Mouse (Mus musculus) layer of hippocampus, postnatal 25 days (tissue): ENCODE data around the gene Gm49336. TPM values are rescaled to one million over a fixed set of nuclear protein-coding genes. Genes with fewer than 3 reads are reported as not detected.
A peak's percentile ranks its signal among the peaks of the same experiment; 100 is the strongest.

Experiments used
- DNase-seq, 2 experiments: peaks; one replicate each; pipeline ENCODE4 v3.0.0; 2022; ENCODE audit warnings: mixed read lengths in 2 of 2, low spot score in 1 of 2; ENCODE audit errors: extremely low spot score in 1 of 2
- total RNA-seq, 2 experiments: library from RNA; stranded (reverse); gene quantifications; 2 replicates each; pipeline ENCODE4 v1.2.3; 2021

Gm49336 gene
- 10 to 100 TPM; 66.7 to 71.0 TPM for total RNA-seq

DNA sequence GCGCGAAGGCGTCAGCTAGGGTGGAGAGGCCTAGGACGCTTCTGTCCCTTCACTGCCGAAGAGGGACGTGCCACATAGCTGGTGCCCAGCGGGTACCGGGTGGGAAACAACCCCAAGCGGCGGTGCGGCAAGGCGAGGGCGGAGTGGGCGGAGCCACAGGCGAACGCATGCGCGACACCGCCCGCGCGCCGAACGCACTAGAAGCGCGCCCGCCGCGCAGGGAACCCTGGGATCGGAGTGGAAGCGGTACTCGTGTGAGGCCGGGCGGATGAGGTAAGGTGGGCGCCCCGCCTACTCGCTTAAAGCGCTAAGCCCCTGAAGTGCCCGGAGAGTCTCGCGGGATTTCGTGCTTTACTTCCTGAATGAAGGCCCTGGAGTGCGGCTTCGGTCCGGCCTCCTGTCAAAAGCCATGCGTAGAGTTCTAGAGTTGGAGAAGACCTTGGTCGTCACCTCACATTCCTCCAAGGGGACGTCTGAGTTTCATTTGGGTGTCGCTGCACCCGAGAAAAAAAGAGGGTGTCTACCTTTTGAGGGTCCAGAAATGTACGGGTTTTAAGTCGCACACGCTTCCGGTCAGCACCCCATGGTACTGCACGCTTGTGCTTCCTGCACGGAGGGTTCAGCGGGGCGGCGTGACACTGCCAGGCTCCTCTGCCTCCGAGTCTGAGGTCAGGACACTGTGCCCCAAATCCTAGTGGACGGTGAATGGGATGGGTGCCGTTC, at the start of gene Gm49336, which contains the start of gene Nupl1:
Gm49336 (minus strand) TSS at position 227 of the 723 bp plus-strand sequence.
Nupl1 (minus strand) TSS at position 151 of the 723 bp plus-strand sequence.
- peak; percentile 91 for DNase-seq

DNA sequence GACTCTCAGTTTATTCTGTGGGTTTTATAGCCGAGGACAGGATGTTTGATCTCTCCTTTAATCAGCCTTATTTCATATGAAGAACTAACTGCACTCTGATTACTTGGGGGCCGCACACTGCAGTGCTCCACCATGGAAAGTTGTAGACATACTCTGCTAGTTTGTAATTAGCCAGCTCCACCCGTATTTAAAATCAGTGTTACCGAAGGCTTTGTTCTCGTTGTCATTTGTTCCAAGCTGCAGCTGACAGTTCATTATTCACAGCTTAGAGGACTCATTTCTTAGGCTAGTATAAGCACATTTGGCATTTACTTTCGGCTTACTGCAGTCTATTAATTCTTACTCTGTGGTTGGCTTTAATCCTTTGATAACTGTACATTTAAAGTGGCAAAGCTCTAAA, 49.7 kb upstream of the Gm49336 start:
- DNase-seq, result no peak

- DNase-seq, result no peak
Measured at GRCm38 (mm10) chr14:60300224-60300991, 49.1 kb upstream of the Gm49336 start.

GRCm38 (mm10) chr14:60295531-60295930, 44.2 kb upstream of the Gm49336 start:
- no peak for DNase-seq

- DNase-seq, result no peak
Measured at GRCm38 (mm10) chr14:60290363-60290762, 39.1 kb upstream of the Gm49336 start.

DNA sequence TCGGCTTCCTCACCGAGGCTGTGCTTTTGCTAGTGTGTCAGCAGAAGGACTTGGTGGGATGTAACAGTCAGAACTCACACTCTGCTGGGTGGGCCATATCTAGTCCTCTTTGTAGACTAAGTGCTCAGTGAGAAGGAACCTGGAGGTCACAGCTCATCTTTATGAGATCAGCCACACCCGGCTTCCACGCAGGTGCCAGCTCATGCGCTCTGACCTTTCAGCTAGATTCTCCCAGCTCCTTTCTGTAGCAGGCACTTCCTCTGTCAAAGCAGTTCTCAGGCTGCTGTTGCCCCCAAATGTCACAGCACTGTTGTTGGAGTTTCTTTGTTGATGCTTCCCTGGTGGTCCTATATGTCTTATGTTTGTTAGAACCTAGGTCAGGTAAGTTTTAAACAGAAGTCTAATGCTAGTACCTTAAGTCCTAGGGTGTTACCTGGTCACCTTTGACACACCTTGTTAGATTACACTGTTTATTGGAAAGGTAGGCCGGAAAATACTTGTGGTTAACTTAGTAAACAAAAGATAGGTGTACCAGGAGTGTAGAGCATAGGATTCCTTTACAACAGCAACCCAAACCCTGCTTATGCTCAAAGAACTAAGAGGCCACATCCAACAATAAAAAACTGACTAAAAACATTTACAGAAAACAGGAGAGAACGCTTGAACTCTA, 35.0 kb upstream of the Gm49336 start:
- no peak for DNase-seq

DNA sequence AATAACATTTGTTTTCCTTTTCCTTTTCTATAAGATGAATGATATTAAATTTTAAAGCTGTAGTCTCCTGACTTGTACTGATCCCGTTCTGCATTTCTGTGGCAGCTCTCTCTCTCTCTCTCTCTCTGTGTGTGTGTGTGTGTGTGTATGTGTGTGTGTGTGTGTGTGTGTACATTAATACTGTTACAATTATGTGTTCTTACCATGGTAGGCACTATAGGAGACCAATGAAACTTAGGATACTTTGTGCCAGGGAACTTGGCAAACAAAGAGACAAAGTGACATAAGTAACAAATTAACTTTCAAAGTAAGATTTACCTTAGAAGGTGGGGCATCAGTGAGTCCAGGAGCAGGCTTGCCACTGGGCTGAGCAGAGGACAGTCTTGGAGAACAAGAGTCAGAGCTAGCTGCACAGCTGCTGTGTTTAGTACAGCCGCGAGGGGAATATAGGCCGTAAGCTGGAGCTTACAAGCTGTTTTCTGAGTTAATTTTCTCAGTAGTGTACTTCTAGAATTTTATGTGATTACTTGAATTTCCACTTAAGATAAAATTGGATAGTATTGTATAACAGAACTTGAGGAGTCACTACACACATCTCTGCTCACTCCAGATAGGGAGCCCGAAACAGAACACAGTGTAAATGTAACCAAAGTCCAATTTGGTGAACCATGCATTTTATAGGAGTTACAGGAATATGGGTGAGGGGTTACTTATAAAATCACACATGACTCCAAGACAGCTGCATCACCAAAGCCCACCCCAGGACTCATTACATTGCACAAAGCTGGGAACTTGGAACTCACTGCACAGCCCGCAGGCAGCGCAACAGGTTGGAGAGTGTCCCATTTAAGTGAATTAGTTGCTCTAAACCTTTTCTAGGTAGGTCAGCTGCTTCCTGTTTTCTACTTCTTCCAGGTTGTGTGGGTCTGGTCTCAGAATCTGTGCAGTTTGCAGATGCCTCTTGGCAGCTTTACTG, 24.3 kb upstream of the Gm49336 start:
- no peak for DNase-seq

GRCm38 (mm10) chr14:60273346-60273745, 22.0 kb upstream of the Gm49336 start:
- DNase-seq, result no peak

GRCm38 (mm10) chr14:60269333-60269732, 18.0 kb upstream of the Gm49336 start:
- no peak for DNase-seq

DNA sequence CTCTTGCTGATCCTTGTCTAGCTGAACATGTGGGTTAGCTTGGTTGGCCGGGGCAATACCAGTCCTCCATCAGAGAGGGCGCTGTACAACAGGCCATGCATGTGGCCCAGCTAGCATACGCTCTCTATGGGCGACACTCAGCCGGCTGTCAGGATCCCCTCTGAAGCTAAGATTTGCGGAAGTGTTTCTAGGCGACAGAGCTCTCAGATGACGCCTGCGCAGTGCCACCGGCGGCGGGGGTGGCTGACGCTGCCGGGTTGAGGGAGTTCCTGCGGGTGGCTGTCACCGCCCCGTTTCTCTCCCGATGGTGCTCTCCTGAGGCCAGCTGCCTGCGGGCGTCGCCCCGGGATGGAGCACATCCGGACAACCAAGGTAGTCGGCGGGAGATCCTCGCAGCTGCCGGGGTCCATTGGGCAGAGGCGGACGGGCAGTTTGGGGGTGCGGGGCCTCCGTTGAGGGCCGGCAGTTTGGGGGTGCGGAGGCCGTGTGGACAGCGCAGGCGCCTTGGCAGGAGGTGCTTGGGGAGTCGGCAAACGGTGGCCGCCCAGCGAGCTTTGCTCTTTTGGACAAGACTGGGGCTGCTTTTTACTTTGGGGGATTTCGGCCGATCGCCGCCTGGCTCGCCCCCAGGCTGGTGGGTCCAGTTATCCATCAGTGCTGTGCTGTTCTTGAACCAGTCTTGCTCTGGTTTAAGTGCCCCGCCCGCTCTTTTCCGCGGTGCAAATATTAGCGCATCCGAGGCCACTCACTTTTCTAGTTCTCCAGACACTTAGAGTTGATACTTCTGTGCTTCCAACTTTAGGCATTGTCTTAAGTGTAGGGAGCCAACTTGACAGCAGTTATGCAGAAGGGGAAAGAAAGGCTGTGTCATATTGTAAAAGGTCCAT, 13.9 kb upstream of the Gm49336 start, which contains the start of gene Mtmr6:
Mtmr6 (plus strand) TSS at position 239 of the 887 bp plus-strand sequence.
- DNase-seq, result peak; percentile 87 to 94

- DNase-seq, result no peak
Measured at GRCm38 (mm10) chr14:60262316-60262715, 11.0 kb upstream of the Gm49336 start.

DNA sequence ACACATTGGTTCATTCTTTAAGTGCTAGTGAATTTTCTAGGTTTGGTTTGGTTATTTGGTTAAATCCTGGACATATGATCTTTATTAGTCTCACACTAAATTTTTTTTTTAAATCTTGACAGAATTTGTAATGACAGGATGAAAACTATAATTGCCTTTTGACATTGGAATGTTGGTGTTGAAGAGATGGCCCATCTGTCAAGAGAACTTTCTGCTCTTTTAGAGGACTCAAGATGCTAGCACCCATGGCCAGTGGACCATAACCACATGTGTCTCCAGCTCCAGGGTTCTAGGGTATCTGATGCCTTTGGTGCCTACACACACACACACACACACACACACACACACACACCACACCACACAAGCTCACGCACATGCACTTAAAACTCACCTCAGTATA, 6.5 kb upstream of the Gm49336 start:
- no peak for DNase-seq

- no peak for DNase-seq
Measured at GRCm38 (mm10) chr14:60257101-60257500, 5.8 kb upstream of the Gm49336 start.

DNA sequence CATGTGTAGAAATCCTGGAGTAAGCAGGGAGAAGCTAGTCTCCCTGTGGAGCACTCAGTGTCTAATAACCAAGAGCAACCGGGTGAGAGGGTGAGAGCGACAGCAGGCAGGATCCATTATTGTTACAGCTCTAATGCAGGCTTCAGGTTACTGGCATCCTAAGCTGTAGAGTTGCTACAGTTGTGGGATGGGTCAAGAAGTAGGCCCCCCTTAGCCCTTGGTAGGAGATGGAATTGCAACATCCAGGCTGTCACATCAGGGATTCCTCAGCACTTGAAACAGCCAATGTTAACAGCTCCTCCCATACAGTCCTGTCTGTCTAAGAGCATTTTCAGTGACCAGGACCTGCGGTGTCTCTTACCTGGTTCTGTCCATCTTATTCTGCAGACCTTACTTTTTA, 5.0 kb upstream of the Gm49336 start:
- DNase-seq, result no peak

DNA sequence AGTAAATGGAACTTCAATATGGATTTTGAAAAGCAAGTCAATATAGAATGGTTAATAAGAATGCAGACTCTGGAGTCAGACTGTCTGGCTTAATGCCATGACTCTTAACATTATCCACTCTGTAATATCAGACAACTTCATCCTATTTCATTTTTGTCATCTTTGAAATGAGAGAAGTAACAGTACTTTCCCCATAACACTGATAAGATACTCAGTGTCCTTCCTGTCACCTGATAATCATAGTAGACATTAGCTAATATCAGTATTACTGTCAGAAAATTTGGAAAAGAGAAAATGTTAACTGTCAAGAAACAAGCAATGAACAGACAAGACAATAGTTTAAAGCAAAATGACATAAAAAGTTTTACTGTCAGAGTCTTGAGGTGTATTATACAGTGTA, 3.5 kb upstream of the Gm49336 start:
- DNase-seq, result no peak

DNA sequence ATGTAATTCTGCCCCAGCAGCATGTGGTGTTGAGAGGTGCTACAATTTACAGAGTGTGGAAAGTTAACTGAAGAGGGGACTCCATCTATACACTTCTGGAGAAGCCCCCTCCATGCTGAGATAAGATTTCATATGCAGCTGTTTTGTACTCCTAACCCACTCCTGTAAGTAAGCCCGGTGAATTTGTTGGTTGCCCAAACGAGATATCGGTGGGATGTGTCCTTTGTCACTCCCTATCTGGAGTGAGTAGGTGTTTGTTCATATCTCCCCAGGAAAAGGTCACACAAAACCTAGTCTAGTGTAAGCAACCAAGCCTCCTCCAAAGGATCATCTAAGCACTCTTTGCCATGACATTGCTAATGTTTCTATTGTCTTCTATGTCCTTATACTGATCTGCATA, 2.2 kb upstream of the Gm49336 start:
- no peak for DNase-seq

GRCm38 (mm10) chr14:60252004-60253000, 995 bp upstream of the Gm49336 start:
- DNase-seq, result peak in 1 of 2 experiments; percentile 13

GRCm38 (mm10) chr14:60250879-60251278, 428 bp downstream of the Gm49336 start:
- no peak for DNase-seq
